Mouse (Mus musculus) G1E (cell line): ENCODE measurements around the gene Smyd4. TPM values are rescaled to one million over a fixed set of nuclear protein-coding genes. Genes with fewer than 3 reads are reported as not detected.

Source experiments
- ATAC-seq: 2 replicates; pipeline ENCODE4 v1.8.0; 2016; ENCODE audit warnings: mild to moderate bottlenecking; ENCODE audit not compliant: insufficient number of reproducible peaks, poor library complexity, low FRiP score, severe bottlenecking; ENCODE audit errors: extremely low read depth
- DNase-seq: peaks from one replicate; pipeline ENCODE4 v3.0.0; 2012; ENCODE audit warnings: low spot score
- H3K27me3 ChIP-seq: 2 replicates; pipeline ENCODE4 v1.6.1; 2012; ENCODE audit warnings: mild to moderate bottlenecking, low read length, inconsistent platforms; ENCODE audit not compliant: insufficient read depth
- H3K36me3 ChIP-seq: replicated peaks from 2 replicates; pipeline ENCODE3; 2012; ENCODE audit warnings: mild to moderate bottlenecking, inconsistent platforms
- H3K4me1 ChIP-seq: 2 replicates; pipeline ENCODE4 v1.6.1; 2012; ENCODE audit warnings: low read depth, low read length, inconsistent platforms, mixed read lengths; ENCODE audit not compliant: insufficient read depth
- H3K4me3 ChIP-seq: 2 replicates; pipeline ENCODE4 v1.5.1; 2012; ENCODE audit warnings: low read depth, mild to moderate bottlenecking, inconsistent platforms, low read length, moderate library complexity, mixed read lengths
- H3K9me3 ChIP-seq: replicated peaks from 2 replicates; pipeline ENCODE4 v1.6.1; 2012; ENCODE audit warnings: inconsistent platforms
- CTCF ChIP-seq: IDR thresholded peaks from 2 replicates; pipeline ENCODE4 v1.5.1; 2012; ENCODE audit warnings: low read depth, low read length, inconsistent platforms, mixed read lengths
- GATA1 ChIP-seq: IDR thresholded peaks from 2 replicates; pipeline ENCODE4 v1.6.1; 2012; ENCODE audit warnings: borderline replicate concordance, low read length, inconsistent platforms, mixed read lengths
- GATA2 ChIP-seq: IDR thresholded peaks from 2 replicates; pipeline ENCODE4 v1.6.1; 2012; ENCODE audit warnings: low read depth, low read length, inconsistent platforms, borderline replicate concordance
- POLR2AphosphoS5 ChIP-seq: IDR thresholded peaks from 2 replicates; pipeline ENCODE4 v1.6.1; 2012; ENCODE audit warnings: low read depth, low read length, inconsistent platforms; ENCODE audit not compliant: insufficient replicate concordance
- TAL1 ChIP-seq: conservative IDR thresholded peaks from 2 replicates; pipeline ENCODE4 v1.6.1; 2012; ENCODE audit warnings: low read depth, low read length, inconsistent platforms, mixed read lengths
- polyA plus RNA-seq: library from polyadenylated mRNA; stranded (reverse); fragments of >175 nt; gene quantifications from 2 replicates; pipeline ENCODE4 v1.2.3, GENCODE M21; 2012
- total RNA-seq, 2 experiments: library from RNA; stranded (forward) in 1 of 2; stranded (reverse) in 1 of 2; fragments of 200-1000 nt in 1 of 2; fragments of >200 nt in 1 of 2; fragmentation: Nextera tagmentation in 1 of 2; gene quantifications; 2 replicates each; pipeline ENCODE4 v1.2.3; 2014 to 2017

The Smyd4 gene
- total and polyA plus RNA-seq, 3 experiments: 1.1 to 15.0 (median 12.4) TPM

- Histone ChIP-seq H3K4me1 (peaks cover 2% of the 10 kb centered on the region; the same call in 1 of the 2 replicates), H3K9me3 (peaks cover 2% of the 10 kb centered on the region; the same call in 1 of the 2 replicates), H3K4me3 (no peak overlapping the region), H3K27me3 (peaks cover 14% of the 10 kb centered on the region; the same call in 1 of the 2 replicates), H3K36me3 (peaks cover 53% of the 10 kb centered on the region)
- no peak for DNase-seq
- no peak for ATAC-seq
- no peak for TF ChIP-seq CTCF
- TF ChIP-seq GATA1: no peak
- no peak for TF ChIP-seq POLR2AphosphoS5
- no peak for TF ChIP-seq GATA2
- TF ChIP-seq TAL1: no peak
Measured at GRCm38 (mm10) chr11:75439951-75440350, 91.7 kb downstream of the Smyd4 start.

GRCm38 (mm10) chr11:75441034-75441433 lies 92.8 kb downstream of the Smyd4 start:
- ATAC-seq (no peak), DNase-seq (no peak)
- peaks cover 64% of the 10 kb centered on the region for H3K36me3 ChIP-seq
- H3K9me3 ChIP-seq: no peaks in the 10 kb centered on the region
- no peak overlapping the region for H3K4me3 ChIP-seq
- peaks cover 10% of the 10 kb centered on the region; the same call in 1 of the 2 replicates for H3K27me3 ChIP-seq
- H3K4me1 ChIP-seq: peaks cover 4% of the 10 kb centered on the region
- TF ChIP-seq GATA1 (no peak), GATA2 (no peak), TAL1 (no peak), CTCF (no peak), POLR2AphosphoS5 (no peak)

GRCm38 (mm10) chr11:75441601-75442000 lies 93.4 kb downstream of the Smyd4 start:
- peaks cover 70% of the 10 kb centered on the region for H3K36me3 ChIP-seq
- no peak overlapping the region for H3K4me3 ChIP-seq
- H3K27me3 ChIP-seq: peaks cover 6% of the 10 kb centered on the region; the same call in 1 of the 2 replicates
- DNase-seq (no peak), ATAC-seq (no peak)
- no peaks in the 10 kb centered on the region for H3K9me3 ChIP-seq
- TF ChIP-seq GATA2: no peak
- no peak for TF ChIP-seq POLR2AphosphoS5
- TF ChIP-seq TAL1: no peak
- TF ChIP-seq CTCF: no peak
- TF ChIP-seq GATA1: no peak
- peaks cover 4% of the 10 kb centered on the region for H3K4me1 ChIP-seq

- ATAC-seq (no peak), DNase-seq (no peak)
- H3K4me1 ChIP-seq: peaks cover 15% of the 10 kb centered on the region
- no peaks in the 10 kb centered on the region for H3K9me3 ChIP-seq
- TF ChIP-seq TAL1 (no peak), CTCF (no peak), GATA1 (no peak), POLR2AphosphoS5 (no peak), GATA2 (no peak)
- H3K36me3 ChIP-seq: peaks cover 91% of the 10 kb centered on the region
- H3K4me3 ChIP-seq: no peak overlapping the region
- H3K27me3 ChIP-seq: peaks cover 3% of the 10 kb centered on the region; the same call in 1 of the 2 replicates
Measured at GRCm38 (mm10) chr11:75443711-75444110, 95.5 kb downstream of the Smyd4 start.

GRCm38 (mm10) chr11:75448575-75448974 lies 100.3 kb downstream of the Smyd4 start:
- no peak for TF ChIP-seq TAL1
- no peak for TF ChIP-seq CTCF
- no peak for TF ChIP-seq GATA1
- no peak for TF ChIP-seq GATA2
- TF ChIP-seq POLR2AphosphoS5: no peak
- H3K27me3 ChIP-seq: no peaks in the 10 kb centered on the region
- peak overlapping the region; percentile 66; the same call in 1 of the 2 replicates for H3K4me3 ChIP-seq
- H3K4me1 ChIP-seq: peaks cover 60% of the 10 kb centered on the region
- no peaks in the 10 kb centered on the region for H3K9me3 ChIP-seq
- H3K36me3 ChIP-seq: peaks cover 93% of the 10 kb centered on the region
- ATAC-seq (no peak), DNase-seq (no peak)

GRCm38 (mm10) chr11:75449695-75450094 lies 101.5 kb downstream of the Smyd4 start:
- Histone ChIP-seq H3K4me3 (peak overlapping the region; percentile 66; the same call in 1 of the 2 replicates), H3K36me3 (peaks cover 86% of the 10 kb centered on the region), H3K9me3 (no peaks in the 10 kb centered on the region), H3K27me3 (no peaks in the 10 kb centered on the region), H3K4me1 (peaks cover 72% of the 10 kb centered on the region)
- TF ChIP-seq TAL1 (peak; percentile 34; the same call in 1 of the 2 replicates), GATA2 (no peak)
- ATAC-seq: peak; percentile 38
- DNase-seq: peak; percentile 60

- peaks cover 79% of the 10 kb centered on the region for H3K4me1 ChIP-seq
- peak; percentile 30 for ATAC-seq
- H3K27me3 ChIP-seq: no peaks in the 10 kb centered on the region
- H3K36me3 ChIP-seq: peaks cover 79% of the 10 kb centered on the region
- peak overlapping the region; percentile 68; the same call in 1 of the 2 replicates for H3K4me3 ChIP-seq
- TF ChIP-seq GATA1 (no peak), TAL1 (peak; percentile 39), POLR2AphosphoS5 (no peak)
- H3K9me3 ChIP-seq: no peaks in the 10 kb centered on the region
- DNase-seq: peak; percentile 59
Measured at GRCm38 (mm10) chr11:75450304-75450908, 102.2 kb downstream of the Smyd4 start.
